Mouse (Mus musculus): ENCODE data around the gene Fgfr2. TPM values are rescaled to one million over a fixed set of nuclear protein-coding genes. Genes with fewer than 3 reads are reported as not detected.

Gene Fgfr2
- polyA plus RNA-seq, 1 experiment from 2014 or later = 169 TPM

- WGBS = 74% methylated on average over 5 of the region's 5 CpGs
- no peak overlapping the region for H3K4me2 ChIP-seq (replicated peaks; ENCODE audit: low read depth, low read length)
- H3K4me3 ChIP-seq (ENCODE audit: low read depth, low read length) = no peak overlapping the region
- peaks cover 18% of the 10 kb centered on the region for H3K36me3 ChIP-seq (ENCODE audit: control insufficient read depth, insufficient read depth, low read length)
- ATAC-seq (ENCODE audit: insufficient number of reproducible peaks, insufficient read depth, low FRiP score, low read depth) = no peak
- peaks cover 16% of the 10 kb centered on the region for H3K4me1 ChIP-seq (ENCODE audit: control insufficient read depth, insufficient read depth, low read length)
- no peak overlapping the region for H3K9ac ChIP-seq (replicated peaks; ENCODE audit: low read depth, low read length)
- no peaks in the 10 kb centered on the region for H3K27me3 ChIP-seq (ENCODE audit: control insufficient read depth, insufficient read depth, low read length)
- no peak overlapping the region for H3K27ac ChIP-seq (ENCODE audit: low read length)
- H3K9me3 ChIP-seq (ENCODE audit: control insufficient read depth, low read depth, low read length) = no peaks in the 10 kb centered on the region
Measured at GRCm38 (mm10) chr7:132260632-132261031, 862.5 kb downstream of the Fgfr2 start.

- no peak overlapping the region for H3K4me3 ChIP-seq (ENCODE audit: low read depth, low read length)
- H3K27ac ChIP-seq (ENCODE audit: low read length) = peak overlapping the region; percentile 34; the same call in 1 of the 2 replicates
- WGBS = 19% methylated on average over 7 of the region's 7 CpGs
- H3K4me2 ChIP-seq (replicated peaks; ENCODE audit: low read depth, low read length) = no peak overlapping the region
- ATAC-seq (ENCODE audit: insufficient number of reproducible peaks, insufficient read depth, low FRiP score, low read depth) = peak; percentile 68
- H3K27me3 ChIP-seq (ENCODE audit: control insufficient read depth, insufficient read depth, low read length) = no peaks in the 10 kb centered on the region
- H3K9ac ChIP-seq (replicated peaks; ENCODE audit: low read depth, low read length) = no peak overlapping the region
- H3K36me3 ChIP-seq (ENCODE audit: control insufficient read depth, insufficient read depth, low read length) = peaks cover 20% of the 10 kb centered on the region
- peaks cover 16% of the 10 kb centered on the region for H3K4me1 ChIP-seq (ENCODE audit: control insufficient read depth, insufficient read depth, low read length)
- no peaks in the 10 kb centered on the region for H3K9me3 ChIP-seq (ENCODE audit: control insufficient read depth, low read depth, low read length)
Measured at GRCm38 (mm10) chr7:132258817-132259216, 864.3 kb downstream of the Fgfr2 start.

- H3K27me3 ChIP-seq (ENCODE audit: control insufficient read depth, insufficient read depth, low read length) = no peaks in the 10 kb centered on the region
- H3K4me2 ChIP-seq (replicated peaks; ENCODE audit: low read depth, low read length) = no peak overlapping the region
- no peak for ATAC-seq (ENCODE audit: insufficient number of reproducible peaks, insufficient read depth, low FRiP score, low read depth)
- H3K36me3 ChIP-seq (ENCODE audit: control insufficient read depth, insufficient read depth, low read length) = peaks cover 20% of the 10 kb centered on the region
- H3K27ac ChIP-seq (ENCODE audit: low read length) = peak overlapping the region; percentile 34; the same call in 1 of the 2 replicates
- WGBS = 60% methylated on average over 5 of the region's 5 CpGs
- no peaks in the 10 kb centered on the region for H3K9me3 ChIP-seq (ENCODE audit: control insufficient read depth, low read depth, low read length)
- peaks cover 16% of the 10 kb centered on the region for H3K4me1 ChIP-seq (ENCODE audit: control insufficient read depth, insufficient read depth, low read length)
- H3K4me3 ChIP-seq (ENCODE audit: low read depth, low read length) = no peak overlapping the region
- no peak overlapping the region for H3K9ac ChIP-seq (replicated peaks; ENCODE audit: low read depth, low read length)
Measured at GRCm38 (mm10) chr7:132258216-132258615, 864.9 kb downstream of the Fgfr2 start.

GRCm38 (mm10) chr7:132253513-132253912, 869.6 kb downstream of the Fgfr2 start:
- 82% methylated on average over 5 of the region's 5 CpGs for WGBS

GRCm38 (mm10) chr7:132253078-132253477, 870.1 kb downstream of the Fgfr2 start:
- peaks cover 5% of the 10 kb centered on the region for H3K4me1 ChIP-seq (ENCODE audit: control insufficient read depth, insufficient read depth, low read length)
- peaks cover 17% of the 10 kb centered on the region for H3K36me3 ChIP-seq (ENCODE audit: control insufficient read depth, insufficient read depth, low read length)
- ATAC-seq (ENCODE audit: insufficient number of reproducible peaks, insufficient read depth, low FRiP score, low read depth) = no peak
- H3K4me2 ChIP-seq (replicated peaks; ENCODE audit: low read depth, low read length) = no peak overlapping the region
- H3K27me3 ChIP-seq (ENCODE audit: control insufficient read depth, insufficient read depth, low read length) = no peaks in the 10 kb centered on the region
- whole genome bisulfite sequencing = 93% methylated on average over 4 of the region's 4 CpGs
- H3K9ac ChIP-seq (replicated peaks; ENCODE audit: low read depth, low read length) = no peak overlapping the region
- no peak overlapping the region for H3K4me3 ChIP-seq (ENCODE audit: low read depth, low read length)
- no peaks in the 10 kb centered on the region for H3K9me3 ChIP-seq (ENCODE audit: control insufficient read depth, low read depth, low read length)
- no peak overlapping the region for H3K27ac ChIP-seq (ENCODE audit: low read length)

More at GRCm38 (mm10) chr7:132253513-132253912, 869.6 kb downstream of the Fgfr2 start:
- H3K27me3 ChIP-seq (ENCODE audit: control insufficient read depth, insufficient read depth, low read length) = no peaks in the 10 kb centered on the region
- H3K9ac ChIP-seq (replicated peaks; ENCODE audit: low read depth, low read length) = no peak overlapping the region
- no peak overlapping the region for H3K4me3 ChIP-seq (ENCODE audit: low read depth, low read length)
- peaks cover 17% of the 10 kb centered on the region for H3K36me3 ChIP-seq (ENCODE audit: control insufficient read depth, insufficient read depth, low read length)
- H3K27ac ChIP-seq (ENCODE audit: low read length) = no peak overlapping the region
- H3K4me1 ChIP-seq (ENCODE audit: control insufficient read depth, insufficient read depth, low read length) = peaks cover 9% of the 10 kb centered on the region
- ATAC-seq (ENCODE audit: insufficient number of reproducible peaks, insufficient read depth, low FRiP score, low read depth) = no peak
- H3K4me2 ChIP-seq (replicated peaks; ENCODE audit: low read depth, low read length) = no peak overlapping the region
- H3K9me3 ChIP-seq (ENCODE audit: control insufficient read depth, low read depth, low read length) = no peaks in the 10 kb centered on the region

- no peak overlapping the region for H3K4me2 ChIP-seq (replicated peaks; ENCODE audit: low read depth, low read length)
- H3K27me3 ChIP-seq (ENCODE audit: control insufficient read depth, insufficient read depth, low read length) = no peaks in the 10 kb centered on the region
- no peak overlapping the region for H3K27ac ChIP-seq (ENCODE audit: low read length)
- peaks cover 4% of the 10 kb centered on the region for H3K4me1 ChIP-seq (ENCODE audit: control insufficient read depth, insufficient read depth, low read length)
- 63% methylated on average over 10 of the region's 10 CpGs for WGBS
- no peak overlapping the region for H3K9ac ChIP-seq (replicated peaks; ENCODE audit: low read depth, low read length)
- H3K36me3 ChIP-seq (ENCODE audit: control insufficient read depth, insufficient read depth, low read length) = peaks cover 12% of the 10 kb centered on the region; the same call in 1 of the 2 replicates
- H3K9me3 ChIP-seq (ENCODE audit: control insufficient read depth, low read depth, low read length) = no peaks in the 10 kb centered on the region
- ATAC-seq (ENCODE audit: insufficient number of reproducible peaks, insufficient read depth, low FRiP score, low read depth) = no peak
- no peak overlapping the region for H3K4me3 ChIP-seq (ENCODE audit: low read depth, low read length)
Measured at GRCm38 (mm10) chr7:132249563-132250119, 873.5 kb downstream of the Fgfr2 start.

- H3K9ac ChIP-seq (replicated peaks; ENCODE audit: low read depth, low read length) = no peak overlapping the region
- 21% methylated on average over 11 of the region's 11 CpGs for WGBS
- no peaks in the 10 kb centered on the region for H3K9me3 ChIP-seq (ENCODE audit: control insufficient read depth, low read depth, low read length)
- H3K27ac ChIP-seq (ENCODE audit: low read length) = peak overlapping the region; percentile 44; the same call in 1 of the 2 replicates
- H3K27me3 ChIP-seq (ENCODE audit: control insufficient read depth, insufficient read depth, low read length) = no peaks in the 10 kb centered on the region
- 0 out of 2 replicates have a peak, but pooled peaks cover 12% of the 10 kb centered on the region for H3K36me3 ChIP-seq (ENCODE audit: control insufficient read depth, insufficient read depth, low read length)
- peaks cover 4% of the 10 kb centered on the region for H3K4me1 ChIP-seq (ENCODE audit: control insufficient read depth, insufficient read depth, low read length)
- H3K4me2 ChIP-seq (replicated peaks; ENCODE audit: low read depth, low read length) = no peak overlapping the region
- H3K4me3 ChIP-seq (ENCODE audit: low read depth, low read length) = no peak overlapping the region
- ATAC-seq (ENCODE audit: insufficient number of reproducible peaks, insufficient read depth, low FRiP score, low read depth) = peak; percentile 23; the same call in 1 of the 2 replicates
Measured at GRCm38 (mm10) chr7:132247567-132247966, 875.6 kb downstream of the Fgfr2 start.

- ATAC-seq (ENCODE audit: insufficient number of reproducible peaks, insufficient read depth, low FRiP score, low read depth) = no peak
- Histone ChIP-seq H3K9ac (replicated peaks; ENCODE audit: low read depth, low read length) (no peak overlapping the region), H3K36me3 (ENCODE audit: control insufficient read depth, insufficient read depth, low read length) (peaks cover 12% of the 10 kb centered on the region; the same call in 1 of the 2 replicates), H3K27ac (ENCODE audit: low read length) (peak overlapping the region; percentile 44; the same call in 1 of the 2 replicates), H3K4me1 (ENCODE audit: control insufficient read depth, insufficient read depth, low read length) (peaks cover 4% of the 10 kb centered on the region), H3K4me3 (ENCODE audit: low read depth, low read length) (no peak overlapping the region), H3K9me3 (ENCODE audit: control insufficient read depth, low read depth, low read length) (no peaks in the 10 kb centered on the region), H3K27me3 (ENCODE audit: control insufficient read depth, insufficient read depth, low read length) (no peaks in the 10 kb centered on the region), H3K4me2 (replicated peaks; ENCODE audit: low read depth, low read length) (no peak overlapping the region)
- WGBS = 78% methylated on average over 5 of the region's 5 CpGs
Measured at GRCm38 (mm10) chr7:132247091-132247490, 876.1 kb downstream of the Fgfr2 start.

- no peak overlapping the region for H3K9ac ChIP-seq (replicated peaks; ENCODE audit: low read depth, low read length)
- ATAC-seq (ENCODE audit: insufficient number of reproducible peaks, insufficient read depth, low FRiP score, low read depth) = no peak
- peaks cover 4% of the 10 kb centered on the region for H3K4me1 ChIP-seq (ENCODE audit: control insufficient read depth, insufficient read depth, low read length)
- H3K27ac ChIP-seq (ENCODE audit: low read length) = no peak overlapping the region
- H3K4me3 ChIP-seq (ENCODE audit: low read depth, low read length) = no peak overlapping the region
- H3K36me3 ChIP-seq (ENCODE audit: control insufficient read depth, insufficient read depth, low read length) = peaks cover 23% of the 10 kb centered on the region; the same call in 1 of the 2 replicates
- H3K4me2 ChIP-seq (replicated peaks; ENCODE audit: low read depth, low read length) = no peak overlapping the region
- no peaks in the 10 kb centered on the region for H3K9me3 ChIP-seq (ENCODE audit: control insufficient read depth, low read depth, low read length)
- no peaks in the 10 kb centered on the region for H3K27me3 ChIP-seq (ENCODE audit: control insufficient read depth, insufficient read depth, low read length)
- WGBS = 88% methylated on average over 6 of the region's 6 CpGs
Measured at GRCm38 (mm10) chr7:132245730-132246129, 877.4 kb downstream of the Fgfr2 start.

All from stomach, embryonic 14.5 days (tissue).